Mouse (Mus musculus): ENCODE results near the gene Ippk. TPM values are rescaled to one million over a fixed set of nuclear protein-coding genes. Genes with fewer than 3 reads are reported as not detected.
A peak's percentile ranks its signal among the peaks of the same experiment; 100 is the strongest.

The Ippk gene
- total RNA-seq, 2 experiments from 2014 or later = 13.8 to 17.2 TPM

- intact Hi-C loops (cut with DNase I) = no loop called here
- no peak for DNase-seq (ENCODE audit: low spot score in 2 of 2)
Measured at GRCm38 (mm10) chr13:49426736-49427135, 5.7 kb downstream of the Ippk start.

- no peak for DNase-seq (ENCODE audit: low spot score in 2 of 2)
- intact Hi-C loops (cut with DNase I) = no loop called here
Measured at GRCm38 (mm10) chr13:49428042-49428675, 7.1 kb downstream of the Ippk start.

GRCm38 (mm10) chr13:49430529-49430928 is 9.5 kb downstream of the Ippk start:
- intact Hi-C loops (cut with DNase I) = no loop called here
- DNase-seq (ENCODE audit: low spot score in 2 of 2) = no peak

- intact Hi-C loops (cut with DNase I) = no loop called here
- no peak for DNase-seq (ENCODE audit: low spot score in 2 of 2)
Measured at GRCm38 (mm10) chr13:49433268-49434029, 12.4 kb downstream of the Ippk start.

DNA sequence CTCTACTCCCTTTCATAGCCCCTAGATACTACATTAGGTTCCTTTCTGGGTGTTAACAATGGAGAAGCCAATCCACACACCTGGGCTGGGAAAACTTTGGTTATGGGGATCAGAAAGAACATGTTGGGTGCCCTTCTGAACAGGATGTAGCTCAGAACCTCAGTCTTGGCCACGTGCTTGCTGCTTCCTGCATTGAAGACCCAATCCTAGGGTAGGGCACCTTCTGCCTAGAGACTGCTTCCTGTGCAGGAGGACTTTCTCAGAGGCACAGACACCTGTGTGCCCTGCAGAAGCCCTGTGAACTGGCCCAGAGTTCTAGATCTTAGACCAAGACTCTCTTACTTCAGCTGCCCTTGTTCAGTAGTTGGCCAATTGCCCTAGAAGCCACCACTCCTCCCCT is 14.7 kb downstream of the Ippk start:
- DNase-seq (ENCODE audit: low spot score in 2 of 2) = no peak
- intact Hi-C loops (cut with DNase I) = no loop called here

- intact Hi-C loops (cut with DNase I) = no loop called here
- no peak for DNase-seq (ENCODE audit: low spot score in 2 of 2)
Measured at GRCm38 (mm10) chr13:49436170-49436569, 15.1 kb downstream of the Ippk start.

DNA sequence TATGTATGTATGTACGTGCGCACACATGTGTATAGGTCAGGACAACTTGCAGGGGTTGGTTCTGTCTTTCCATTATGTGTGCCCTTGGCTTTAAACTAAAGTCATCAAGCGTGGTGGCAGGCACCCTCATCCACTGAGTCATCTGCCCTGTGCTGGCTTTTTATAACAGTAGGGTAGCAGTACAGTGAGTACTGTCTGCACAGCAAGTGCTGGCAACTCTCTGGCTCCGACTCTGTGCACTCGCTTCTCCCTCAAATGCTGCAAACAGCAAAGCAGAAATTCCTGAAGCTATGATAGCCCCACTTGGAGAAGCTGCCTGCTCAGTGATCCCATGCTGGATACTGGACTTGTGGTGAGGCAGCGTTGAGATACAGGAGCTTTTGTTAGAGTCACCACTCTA is 23.4 kb downstream of the Ippk start:
- peak in 1 of 2 experiments; percentile 22 for DNase-seq (ENCODE audit: low spot score in 2 of 2)
- intact Hi-C loops (cut with DNase I) = no loop called here

- intact Hi-C loops (cut with DNase I) = loop anchor here (1.0 kb wide), 1 partner anchor 196 kb away; no protein-coding TSS in a partner anchor
- peak; percentile 70 to 81 for DNase-seq (ENCODE audit: low spot score in 2 of 2)
Measured at GRCm38 (mm10) chr13:49449318-49449749, 28.3 kb downstream of the Ippk start.

DNA sequence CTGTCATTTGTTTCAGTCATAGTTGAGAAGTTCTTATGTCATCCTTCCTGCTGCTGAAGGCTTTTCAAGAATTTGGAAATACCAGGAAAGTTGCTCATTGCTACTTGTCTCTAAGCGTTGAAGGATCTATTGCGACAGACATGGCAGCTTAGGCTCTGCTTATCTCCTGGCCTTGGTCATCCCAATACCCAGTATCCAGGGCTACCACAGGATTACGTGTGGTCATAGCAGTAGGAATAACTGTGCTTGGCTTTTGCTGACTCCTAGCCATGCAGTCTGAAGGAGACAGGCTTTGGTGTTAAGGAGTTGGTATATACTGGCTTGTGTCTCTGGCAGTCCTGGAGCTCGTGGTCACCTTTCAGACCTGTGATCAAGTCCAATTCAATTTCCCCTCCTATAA is 39.2 kb downstream of the Ippk start:
- DNase-seq (ENCODE audit: low spot score in 2 of 2) = no peak
- intact Hi-C loops (cut with DNase I) = no loop called here

DNA sequence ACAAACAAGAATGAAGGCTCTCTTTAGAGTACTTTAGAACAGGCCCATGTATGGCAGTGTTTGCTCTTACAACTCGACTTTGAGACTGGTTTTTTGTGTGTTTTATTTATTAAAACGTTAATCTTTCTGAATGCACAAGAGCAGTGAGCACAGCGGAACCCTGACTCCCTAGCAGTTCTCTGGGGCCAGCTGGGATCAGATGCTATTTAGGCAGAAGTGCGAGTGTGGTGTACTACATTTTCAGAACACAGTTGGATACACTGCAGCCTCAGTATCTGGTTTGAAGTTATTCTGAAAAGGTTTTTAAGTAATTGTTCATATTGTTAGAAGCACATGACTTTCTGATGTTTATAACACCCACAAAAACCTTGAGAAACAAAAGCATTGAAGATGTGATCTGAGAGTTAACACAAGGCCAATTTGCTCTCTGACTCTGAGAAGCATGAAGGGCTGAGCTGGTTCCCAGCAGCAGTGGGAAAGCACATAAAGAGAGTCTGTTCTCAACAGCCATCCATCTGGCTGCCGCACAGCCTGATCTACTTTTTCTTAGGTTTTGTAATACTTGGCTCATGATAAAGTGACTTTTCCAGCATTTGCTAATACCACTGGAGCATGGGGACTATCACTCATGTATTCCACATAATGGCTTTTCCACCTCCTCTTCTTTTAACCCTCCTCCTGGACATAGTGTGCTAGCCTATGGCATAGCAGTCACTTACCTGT is 39.8 kb downstream of the Ippk start:
- no peak for DNase-seq (ENCODE audit: low spot score in 2 of 2)
- intact Hi-C loops (cut with DNase I) = no loop called here

- no peak for DNase-seq (ENCODE audit: low spot score in 2 of 2)
- intact Hi-C loops (cut with DNase I) = no loop called here
Measured at GRCm38 (mm10) chr13:49461458-49462132, 40.5 kb downstream of the Ippk start.

GRCm38 (mm10) chr13:49462921-49463320 is 41.9 kb downstream of the Ippk start:
- no peak for DNase-seq (ENCODE audit: low spot score in 2 of 2)
- intact Hi-C loops (cut with DNase I) = no loop called here

GRCm38 (mm10) chr13:49465875-49466274 is 44.8 kb downstream of the Ippk start:
- intact Hi-C loops (cut with DNase I) = no loop called here
- no peak for DNase-seq (ENCODE audit: low spot score in 2 of 2)

DNA sequence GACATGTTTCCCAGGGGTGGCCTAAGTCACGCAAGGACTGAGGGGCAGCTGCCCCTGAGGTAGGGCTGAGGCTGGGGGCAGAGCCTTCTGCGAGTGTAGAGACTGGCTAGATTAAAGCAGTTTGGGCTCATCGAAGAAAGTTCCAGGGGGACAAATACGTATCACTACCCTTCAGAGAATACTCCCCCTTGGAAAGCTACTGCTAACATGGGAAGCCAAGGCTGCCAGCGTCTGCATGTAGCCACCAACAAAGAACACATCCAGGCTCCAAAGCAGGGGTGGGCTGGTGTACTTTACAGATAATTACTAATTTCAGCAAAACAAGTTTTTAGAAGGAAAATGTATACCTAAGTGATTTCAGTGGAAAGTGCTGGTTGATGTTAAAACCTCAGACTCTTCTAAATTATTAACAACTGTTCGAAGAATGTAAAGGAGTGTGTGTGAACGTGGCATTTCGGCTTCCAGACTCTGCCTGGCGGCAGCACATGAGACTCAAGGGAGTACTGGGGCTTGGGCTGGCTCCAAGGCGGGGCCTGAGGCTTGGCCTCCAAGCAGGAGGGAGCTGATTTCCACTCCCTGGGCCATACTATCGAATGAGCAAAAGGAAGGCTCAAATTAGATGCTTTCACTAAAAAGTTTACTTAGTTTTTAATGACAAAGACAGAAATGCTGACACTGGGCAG is 45.5 kb downstream of the Ippk start:
- DNase-seq (ENCODE audit: low spot score in 2 of 2) = no peak
- intact Hi-C loops (cut with DNase I) = no loop called here

DNA sequence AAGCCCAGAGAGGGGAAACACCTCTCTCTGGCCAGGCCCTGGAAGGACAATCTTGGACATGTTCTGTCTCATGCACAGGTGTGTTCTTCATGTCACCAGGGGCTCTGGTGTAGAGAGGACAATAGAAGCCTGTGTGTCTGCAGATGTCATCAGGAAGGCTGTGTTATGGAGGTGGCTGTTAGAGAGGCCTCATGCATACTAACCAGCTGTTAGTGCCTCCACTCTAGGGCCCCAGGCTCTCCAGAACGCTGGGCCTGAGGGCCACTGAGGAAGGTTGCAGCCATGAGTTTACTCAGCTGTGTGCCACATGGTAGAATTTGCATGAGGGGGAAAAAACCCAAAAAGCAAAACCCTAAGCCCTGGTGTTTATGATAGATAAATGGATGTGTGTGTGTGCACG is 46.5 kb downstream of the Ippk start:
- no peak for DNase-seq (ENCODE audit: low spot score in 2 of 2)
- intact Hi-C loops (cut with DNase I) = no loop called here

DNA sequence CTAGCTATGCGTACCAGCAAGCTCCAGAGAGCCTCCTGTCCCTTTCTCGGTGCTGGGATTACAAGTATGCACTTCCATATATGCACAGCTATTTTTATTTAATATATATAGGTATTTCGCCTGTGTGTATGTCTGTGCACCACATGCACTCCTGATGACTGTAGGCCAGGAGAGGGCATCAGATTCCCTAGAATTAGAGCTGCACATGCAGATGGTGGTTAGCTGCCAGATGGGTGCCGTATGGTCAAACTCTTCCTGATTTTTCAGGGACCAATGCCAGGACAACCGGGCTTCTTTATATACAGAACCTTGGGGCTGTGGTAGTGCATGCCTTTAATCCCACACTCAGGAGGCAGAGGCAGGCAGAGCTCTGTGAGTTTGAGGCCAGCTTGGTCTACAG is 48.0 kb downstream of the Ippk start:
- intact Hi-C loops (cut with DNase I) = no loop called here
- DNase-seq (ENCODE audit: low spot score in 2 of 2) = no peak

- intact Hi-C loops (cut with DNase I) = no loop called here
- DNase-seq (ENCODE audit: low spot score in 2 of 2) = no peak
Measured at GRCm38 (mm10) chr13:49470319-49470718, 49.3 kb downstream of the Ippk start.

DNA sequence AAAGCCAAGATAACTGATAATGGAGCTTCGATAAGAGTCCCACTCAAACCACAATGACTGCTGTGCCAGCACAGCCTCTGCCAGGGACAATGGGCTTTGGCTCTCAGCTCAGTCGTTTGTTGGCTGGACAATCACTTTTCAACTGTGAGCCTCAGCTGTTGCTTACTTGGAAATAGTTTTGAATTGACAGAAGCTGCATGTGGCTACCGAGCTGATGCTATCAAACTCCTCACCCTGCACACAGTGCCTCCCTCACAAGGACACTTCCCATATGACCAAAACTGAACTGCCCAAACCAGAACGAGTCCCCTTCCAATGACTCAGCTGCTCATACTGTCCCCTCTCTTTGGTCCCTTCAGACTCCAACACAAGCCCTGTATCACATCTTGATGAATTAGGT is 49.8 kb downstream of the Ippk start:
- DNase-seq (ENCODE audit: low spot score in 2 of 2) = no peak
- intact Hi-C loops (cut with DNase I) = no loop called here

DNA sequence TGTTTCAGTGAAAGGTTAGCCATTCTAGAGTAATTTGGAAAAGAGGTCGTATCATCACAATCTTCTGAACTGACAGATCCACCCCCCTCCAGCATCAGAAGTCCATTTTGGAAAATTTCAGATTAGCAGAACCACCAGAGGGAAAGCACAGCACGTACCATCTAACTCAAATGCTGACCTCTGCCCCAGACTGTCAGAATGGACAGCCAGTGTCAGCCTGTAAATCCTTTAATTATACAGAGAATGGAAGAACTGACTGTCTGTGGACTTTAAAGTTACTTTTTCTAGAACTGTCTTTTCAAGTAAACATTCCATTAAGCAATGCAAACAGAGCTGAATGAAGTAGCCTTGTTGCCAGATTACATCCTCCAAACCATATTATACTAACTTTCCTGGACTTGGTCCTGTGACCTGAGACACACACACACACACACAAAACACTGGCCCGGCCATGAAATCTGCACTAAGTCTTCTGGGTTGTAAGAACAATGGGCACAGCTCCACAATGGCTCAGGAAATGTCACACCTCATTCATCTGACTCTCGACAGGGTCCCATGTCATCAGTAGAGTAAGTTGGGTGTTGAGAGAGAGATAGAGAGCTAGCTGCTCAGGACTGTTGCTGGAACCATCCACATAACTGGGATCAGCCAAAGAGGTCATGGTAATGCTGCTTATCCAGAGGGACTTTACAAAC is 51.1 kb downstream of the Ippk start:
- no peak for DNase-seq (ENCODE audit: low spot score in 2 of 2)
- intact Hi-C loops (cut with DNase I) = no loop called here

Data from left cerebral cortex, postnatal 36 days (tissue).